Mouse (Mus musculus) urinary bladder, postnatal 14 days (tissue): ENCODE data around the gene Gm29609.
"Not testable (repeated sequence)": the region's sequence is repeated elsewhere in the genome, so short reads cannot be mapped to it uniquely, and the experiment has no call there.

ENCODE experiments used
- DNase-seq: peaks from one replicate; pipeline ENCODE4 v3.0.0; 2021; ENCODE audit warnings: low spot score

Gm29609 gene

DNA sequence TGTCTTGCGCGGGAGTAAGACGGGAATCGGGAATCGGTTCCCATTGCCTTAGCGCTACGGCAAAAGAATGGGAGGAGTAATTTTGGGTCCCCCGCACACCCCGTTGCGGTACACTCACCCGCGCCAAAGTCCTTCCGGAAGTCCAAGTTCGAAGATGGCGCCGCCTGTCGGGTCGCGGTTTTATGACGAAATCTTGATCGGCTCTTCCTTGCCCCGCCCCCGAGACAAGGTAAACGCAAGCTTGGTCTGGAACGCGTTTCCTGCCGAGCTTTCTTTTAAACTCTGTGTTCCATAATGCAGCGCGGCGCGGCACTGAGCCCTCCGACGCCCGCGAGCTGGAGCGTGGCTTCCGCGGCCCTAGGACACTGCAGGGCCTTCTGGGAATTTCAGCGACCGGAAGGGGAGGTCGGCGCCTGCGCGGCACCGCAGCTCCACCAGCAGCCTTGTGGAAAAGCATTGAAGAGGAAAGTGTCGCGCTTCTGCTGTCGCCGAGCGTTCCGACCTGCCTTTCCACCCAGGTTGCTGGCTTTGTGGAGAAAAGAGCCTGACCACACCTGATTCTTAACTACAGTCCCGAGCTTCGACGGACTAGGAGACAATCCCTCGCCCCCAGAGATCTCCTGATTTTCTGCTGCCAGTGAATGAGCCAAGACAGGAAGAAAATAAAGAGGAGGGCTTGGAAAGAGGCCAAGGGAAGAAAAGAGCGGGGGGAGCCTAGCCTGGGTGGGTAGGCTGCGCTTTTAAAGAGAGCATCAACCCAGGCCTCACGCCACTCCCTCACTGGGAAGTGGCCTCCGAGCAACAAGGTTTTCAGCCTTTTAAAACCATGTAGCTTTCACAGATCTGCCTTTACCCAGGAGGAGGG is at the start of gene Gm29609, which contains the start of gene Gtf3c2:
TSS of gene Gm29609 (minus strand) at position 146 of the 865 bp plus-strand sequence.
TSS of gene Gtf3c2 (minus strand) at position 379 of the 865 bp plus-strand sequence.
- DNase-seq, result peak; percentile 95

DNA sequence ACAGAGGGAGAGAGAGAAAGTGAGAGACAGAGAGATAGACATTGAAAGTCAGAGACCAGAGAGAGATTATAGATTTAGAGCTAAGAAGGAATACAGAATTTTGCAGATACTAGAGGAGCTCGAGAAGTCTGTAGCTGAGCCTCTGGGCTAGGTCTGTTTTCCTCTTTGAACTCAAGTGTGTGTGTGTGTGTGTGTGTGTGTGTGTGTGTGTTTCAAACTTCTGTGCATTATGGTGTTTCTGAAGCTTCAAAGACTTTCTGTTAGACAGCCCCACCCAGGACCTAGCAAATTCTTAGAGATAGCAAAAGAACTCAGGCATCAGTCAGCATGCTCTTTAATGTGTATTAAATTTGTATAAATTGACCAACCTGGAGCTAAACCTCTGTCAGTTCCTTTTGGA is 46.9 kb upstream of the Gm29609 start:
- DNase-seq, result no peak

DNA sequence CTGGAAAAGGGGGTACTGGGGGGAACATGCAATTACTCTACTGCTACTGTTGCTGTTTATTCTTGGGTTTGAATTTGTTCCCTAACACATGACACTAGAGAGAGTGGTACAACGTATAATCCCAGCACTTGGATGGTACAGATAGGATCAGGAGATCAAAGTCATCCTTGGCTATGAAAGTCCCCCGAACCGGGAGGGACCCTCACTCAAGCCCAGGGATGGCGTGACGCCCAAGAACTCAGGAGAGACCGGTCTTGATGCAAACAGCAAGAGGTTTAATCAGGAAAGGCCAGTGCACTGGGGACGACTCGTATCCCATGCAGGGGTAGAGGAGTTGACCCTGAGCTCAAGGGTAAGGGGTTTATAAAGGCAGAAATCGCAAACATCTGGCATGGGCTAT is 43.0 kb upstream of the Gm29609 start:
- no peak for DNase-seq

DNA sequence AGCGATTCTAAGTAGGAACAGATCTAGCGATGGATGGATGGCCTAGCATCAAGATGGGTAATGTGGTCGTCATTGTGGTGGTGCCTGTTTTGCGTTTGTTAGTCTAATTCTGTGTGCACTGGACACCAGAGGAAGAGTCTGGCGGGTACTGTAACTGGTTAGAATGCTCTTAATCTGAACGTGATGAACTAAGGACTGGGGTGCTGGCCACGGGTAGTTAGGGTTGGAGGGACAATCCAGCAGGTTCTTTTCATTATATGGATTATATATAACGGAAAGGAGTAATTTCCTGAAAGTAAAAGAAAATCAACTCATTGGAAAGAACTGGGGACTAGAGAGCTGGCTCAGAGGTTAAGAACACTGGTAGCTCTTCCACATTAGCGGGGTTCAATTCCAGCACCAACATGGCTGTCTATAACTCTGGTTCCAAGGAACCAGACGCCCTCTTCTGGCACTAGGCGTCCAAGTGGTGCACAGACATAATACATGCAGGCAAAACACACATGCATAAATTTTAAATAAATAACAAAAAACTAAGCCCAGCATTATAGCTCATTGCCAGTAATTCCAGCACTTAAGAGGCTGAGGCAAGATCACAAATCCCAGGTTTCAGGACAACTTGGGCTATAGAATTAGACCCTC is 41.7 kb upstream of the Gm29609 start:
- DNase-seq, result peak; percentile 41

DNA sequence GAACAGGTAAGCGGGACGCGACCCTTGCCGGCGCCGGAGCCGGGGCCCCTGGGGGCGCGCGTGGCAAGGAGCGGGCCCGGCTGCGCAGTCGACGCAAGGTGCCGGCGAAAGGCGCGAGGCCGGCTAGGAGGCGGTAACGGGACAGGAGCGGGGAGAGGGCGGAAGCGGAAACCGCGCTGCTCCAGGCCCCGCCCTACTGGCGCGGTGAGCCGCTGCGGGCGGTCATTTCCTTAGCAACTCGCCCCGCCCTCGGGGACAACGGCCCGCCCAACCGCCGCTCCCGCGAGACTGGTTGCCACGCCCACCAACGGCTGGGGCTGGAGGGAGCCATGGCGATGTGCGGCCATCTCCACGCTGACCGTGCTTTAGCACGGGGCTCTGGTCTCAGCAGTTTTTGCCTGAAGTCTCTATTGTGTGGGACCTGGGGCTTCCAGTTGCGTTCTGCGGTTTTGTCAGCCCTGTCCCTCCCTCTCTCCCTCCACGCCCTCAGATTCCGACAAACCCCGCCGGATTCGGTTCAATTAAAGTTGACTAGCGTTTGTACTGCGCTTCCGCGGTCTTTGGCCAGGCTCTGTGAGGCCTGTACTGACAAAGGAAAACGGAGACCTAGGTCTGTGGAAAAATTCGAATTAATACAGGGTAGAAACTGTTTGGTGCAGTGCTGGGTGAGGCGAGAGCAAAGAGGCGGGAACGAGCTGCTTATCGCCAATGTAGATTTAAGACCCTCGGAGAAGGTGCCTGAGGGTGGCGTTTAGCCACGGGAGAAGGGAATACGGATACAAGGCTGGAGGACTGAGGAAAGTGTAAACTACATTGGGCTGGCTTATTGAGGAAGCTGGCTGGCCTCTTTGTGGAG is 41.0 kb upstream of the Gm29609 start, which contains the start of gene Ppm1g:
TSS of gene Ppm1g (minus strand) at position 240 of the 856 bp plus-strand sequence.
- DNase-seq, result peak; percentile 98

DNA sequence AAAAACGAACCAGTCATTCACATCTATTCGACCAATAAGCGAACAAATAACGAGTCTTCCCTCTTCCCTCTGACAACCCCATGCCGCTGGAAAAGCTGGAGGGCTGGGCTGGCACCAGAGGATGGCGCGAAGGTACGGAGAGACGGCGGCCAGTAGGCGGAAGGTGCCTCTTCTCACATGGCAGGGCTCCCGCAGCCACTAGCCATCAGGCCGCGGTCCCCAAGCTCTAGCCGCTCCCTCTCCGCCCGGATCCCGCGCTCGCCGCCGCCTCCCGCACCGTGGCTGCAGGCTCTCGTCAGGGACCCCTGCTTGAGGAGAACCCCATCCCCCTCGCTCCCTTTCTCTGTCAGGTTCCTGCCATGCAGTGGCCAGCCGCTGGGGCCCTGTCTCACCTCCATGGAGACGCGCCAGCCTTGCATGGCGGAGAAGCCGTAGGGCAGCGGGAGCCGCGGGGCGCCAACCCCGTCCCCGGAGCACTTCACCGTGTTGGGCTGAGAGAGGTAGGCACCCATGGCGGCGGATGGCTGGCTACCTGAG is 40.3 kb upstream of the Gm29609 start:
- peak; percentile 43 for DNase-seq

DNA sequence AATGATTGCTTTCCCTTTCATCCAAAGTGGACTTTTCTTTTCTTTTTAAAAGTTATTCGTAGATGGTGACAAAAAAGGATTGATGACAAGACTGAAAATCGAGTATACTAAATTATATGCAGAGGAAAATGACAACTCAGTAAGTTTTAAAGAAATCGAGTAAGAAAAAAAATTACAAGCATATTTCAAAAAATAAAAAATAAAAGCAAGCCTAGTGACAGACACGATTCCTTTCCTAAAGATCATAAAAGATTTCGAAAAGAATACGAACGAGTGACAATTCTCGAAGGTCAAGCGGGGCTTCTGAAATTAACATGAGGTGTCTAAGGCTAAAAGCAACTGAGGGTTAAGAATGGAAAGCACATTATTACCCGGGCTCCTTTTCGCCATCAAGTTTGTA is 39.8 kb upstream of the Gm29609 start:
- no peak for DNase-seq

DNA sequence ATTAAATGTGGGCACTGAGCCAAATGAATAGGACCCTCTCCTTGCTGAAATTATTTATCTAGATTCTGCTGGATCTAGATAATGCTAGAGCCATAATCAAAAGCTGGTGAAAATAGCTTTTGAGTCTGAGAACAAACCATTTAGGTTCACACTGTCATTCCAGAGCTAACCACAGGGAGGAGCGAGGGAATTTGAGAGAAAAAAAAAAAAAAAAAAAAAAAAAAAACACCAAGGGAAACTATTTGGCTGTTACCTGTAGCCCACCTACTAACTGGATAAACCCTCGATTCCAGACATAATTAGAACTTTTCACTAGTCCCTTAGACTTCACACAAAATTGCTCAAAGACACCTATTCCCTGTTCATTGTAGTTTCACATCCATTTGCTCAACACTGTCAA is 39.4 kb upstream of the Gm29609 start:
- DNase-seq, result no peak

DNA sequence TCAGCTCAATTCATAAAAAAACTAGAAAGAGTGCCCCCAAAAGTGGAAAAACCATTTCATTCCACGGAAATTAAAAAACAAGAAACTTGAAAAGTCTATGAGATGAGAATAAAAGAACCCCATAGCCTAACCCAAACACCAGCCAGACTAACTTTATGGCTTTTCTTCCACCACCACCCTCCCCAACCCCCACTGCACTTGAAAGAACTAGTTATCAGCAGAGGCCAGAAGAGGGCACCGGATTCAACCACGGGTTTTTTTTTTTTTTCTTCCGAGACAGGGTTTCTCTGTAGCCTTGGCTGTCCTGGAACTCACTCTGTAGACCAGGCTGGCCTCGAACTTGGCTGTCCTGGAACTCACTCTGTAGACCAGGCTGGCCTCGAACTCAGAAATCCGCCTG is 38.6 kb upstream of the Gm29609 start:
- DNase-seq, result no peak

DNA sequence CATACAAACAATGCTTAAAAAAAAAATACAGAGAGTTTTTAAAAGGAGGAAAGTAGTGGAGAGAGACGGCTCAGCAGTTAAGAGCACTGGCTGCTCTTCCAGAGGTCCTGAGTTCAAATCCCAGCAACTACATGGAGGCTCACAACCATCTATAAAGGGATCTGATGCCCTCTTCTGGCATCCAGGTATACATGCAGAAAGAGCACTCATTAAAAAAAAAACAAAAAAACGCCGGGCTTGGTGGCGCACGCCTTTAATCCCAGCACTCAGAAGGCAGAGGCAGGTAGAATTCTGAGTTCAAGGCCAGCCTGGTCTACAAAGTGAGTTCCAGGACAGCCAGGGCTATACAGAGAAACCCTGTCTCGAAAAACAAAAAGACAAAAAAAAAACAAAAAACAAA is 36.8 kb upstream of the Gm29609 start:
- not testable (repeated sequence) for DNase-seq

DNA sequence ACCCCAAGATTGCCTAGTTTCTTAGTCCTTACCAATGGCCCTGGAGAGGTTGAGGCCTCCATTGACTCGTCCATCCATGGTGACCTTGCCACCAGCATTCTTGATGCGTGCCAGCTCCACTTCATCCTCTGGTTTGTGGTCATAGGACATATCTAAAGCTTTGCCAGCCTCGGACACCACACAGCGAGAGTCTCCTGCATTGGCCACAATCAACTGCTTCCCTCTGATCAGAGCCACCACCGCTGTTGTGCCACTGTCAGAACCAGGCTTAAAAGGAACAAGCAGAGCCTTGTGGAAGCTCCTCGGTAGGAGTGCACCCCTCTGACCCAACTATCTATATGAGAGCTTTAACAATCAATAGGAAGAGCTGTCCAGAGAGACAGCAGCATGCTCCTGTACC is 24.7 kb upstream of the Gm29609 start:
- no peak for DNase-seq

DNA sequence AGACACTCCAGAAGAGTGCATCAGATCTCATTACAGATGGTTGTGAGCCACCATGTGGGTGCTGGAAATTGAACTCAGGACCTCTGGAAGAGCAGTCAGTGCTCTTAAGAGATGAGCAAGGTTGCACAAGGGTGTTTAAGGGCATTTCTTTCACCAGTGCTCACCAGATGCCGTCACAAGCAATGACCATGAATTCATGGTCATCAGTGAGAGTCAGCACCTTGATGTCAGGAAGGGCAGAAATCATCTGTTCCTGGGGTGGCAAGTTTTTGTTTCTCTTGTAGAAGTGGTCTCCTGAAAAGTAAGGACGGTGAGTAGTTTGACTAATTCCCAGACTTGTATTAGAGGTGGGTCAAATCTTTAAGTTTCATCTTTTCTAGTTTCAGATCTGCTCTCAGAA is 24.2 kb upstream of the Gm29609 start:
- DNase-seq, result no peak

DNA sequence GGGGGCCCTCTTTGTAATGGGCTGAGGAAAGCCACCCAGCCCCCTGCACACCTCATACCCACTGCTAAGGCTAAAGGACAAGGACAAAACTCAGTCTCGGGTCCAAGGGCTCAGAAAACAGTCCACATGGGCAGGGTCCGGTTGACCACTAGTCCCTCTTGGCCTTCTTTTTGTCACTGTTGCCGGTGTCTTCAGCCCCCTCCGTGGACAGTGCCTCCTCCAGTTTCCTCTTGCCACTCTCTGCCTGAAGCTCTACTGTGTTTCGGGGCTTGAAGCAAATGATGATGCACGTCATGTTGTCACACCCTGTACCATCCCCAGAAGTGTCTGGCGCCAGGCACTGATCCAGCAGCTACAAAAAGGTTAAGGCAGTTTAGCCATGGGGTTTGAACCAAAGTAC is 23.2 kb upstream of the Gm29609 start:
- no peak for DNase-seq

DNA sequence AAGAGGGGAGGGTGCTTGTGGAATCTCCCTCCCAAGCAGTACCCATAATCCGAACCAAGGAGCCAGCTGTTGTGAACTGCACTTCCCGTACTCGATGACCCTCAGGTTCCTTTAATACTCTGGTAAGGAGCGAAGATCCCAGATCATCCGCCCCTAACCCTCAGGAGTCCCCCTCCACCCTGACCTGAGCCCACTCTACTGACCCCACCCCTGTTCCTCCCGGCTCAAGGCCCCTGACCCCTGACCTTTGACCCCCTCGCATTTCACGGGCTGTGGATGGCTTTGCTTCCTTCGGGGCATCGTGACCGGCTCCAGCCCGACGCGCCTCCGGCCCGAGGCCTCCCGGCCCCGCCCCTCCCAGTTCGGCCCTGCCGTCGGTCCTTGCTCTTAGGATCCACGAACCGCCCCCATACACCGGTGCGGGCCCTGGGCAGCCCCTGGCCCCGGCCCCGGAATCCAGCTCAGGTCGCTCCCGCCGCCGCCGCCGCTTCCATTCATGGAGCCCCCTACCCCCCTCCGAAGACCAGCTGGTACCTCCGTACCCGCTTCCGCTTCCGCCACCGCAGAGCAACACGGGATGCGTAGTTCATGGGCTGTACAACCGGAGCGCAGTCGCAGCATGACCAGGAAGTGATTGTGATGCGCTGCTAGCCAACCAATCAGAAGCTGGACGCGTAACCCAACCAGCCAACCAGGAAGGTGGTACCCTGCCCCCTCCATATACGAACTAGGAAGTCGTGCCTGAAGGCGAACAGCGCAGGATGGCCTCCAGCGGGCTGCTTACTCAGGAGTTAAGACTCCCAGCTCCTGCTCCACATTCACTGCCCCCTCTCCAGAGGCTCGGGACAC is 22.3 kb upstream of the Gm29609 start, which contains the start of gene Zfp513:
TSS of gene Zfp513 (minus strand) at position 562 of the 849 bp plus-strand sequence.
- DNase-seq, result peak; percentile 95

DNA sequence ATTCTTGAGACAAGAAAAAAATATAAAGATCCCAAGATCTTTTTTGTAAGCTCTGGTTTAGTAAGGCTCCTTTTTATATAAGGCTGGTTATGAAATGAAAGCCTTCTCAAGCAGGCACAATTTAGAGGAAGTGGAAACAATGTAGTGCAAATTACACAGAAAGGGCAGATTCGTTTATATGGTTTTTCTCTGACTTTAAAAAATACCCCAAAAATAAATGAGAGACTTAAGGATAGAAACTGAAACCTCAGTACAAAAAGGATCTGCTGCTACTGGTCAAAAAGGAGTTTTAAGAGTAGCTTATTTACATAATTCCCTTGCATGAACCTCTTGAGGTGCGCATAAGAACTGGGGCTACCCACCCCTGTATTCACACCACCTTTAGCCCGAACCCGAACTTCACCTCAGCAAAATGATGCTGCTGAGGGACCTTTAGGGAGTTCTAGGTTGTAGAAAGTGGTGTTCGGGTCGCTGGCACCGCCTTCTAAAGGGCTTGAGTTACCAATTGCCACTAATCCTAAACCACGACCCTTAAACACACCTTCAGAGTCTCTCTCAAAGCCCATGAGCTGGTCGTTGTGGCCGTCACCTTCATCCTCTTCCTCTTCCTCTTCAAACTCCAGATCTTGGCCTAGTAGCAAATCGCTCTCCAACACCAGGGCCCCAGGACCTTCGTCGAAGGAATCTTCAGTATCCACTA is 21.5 kb upstream of the Gm29609 start:
- no peak for DNase-seq

DNA sequence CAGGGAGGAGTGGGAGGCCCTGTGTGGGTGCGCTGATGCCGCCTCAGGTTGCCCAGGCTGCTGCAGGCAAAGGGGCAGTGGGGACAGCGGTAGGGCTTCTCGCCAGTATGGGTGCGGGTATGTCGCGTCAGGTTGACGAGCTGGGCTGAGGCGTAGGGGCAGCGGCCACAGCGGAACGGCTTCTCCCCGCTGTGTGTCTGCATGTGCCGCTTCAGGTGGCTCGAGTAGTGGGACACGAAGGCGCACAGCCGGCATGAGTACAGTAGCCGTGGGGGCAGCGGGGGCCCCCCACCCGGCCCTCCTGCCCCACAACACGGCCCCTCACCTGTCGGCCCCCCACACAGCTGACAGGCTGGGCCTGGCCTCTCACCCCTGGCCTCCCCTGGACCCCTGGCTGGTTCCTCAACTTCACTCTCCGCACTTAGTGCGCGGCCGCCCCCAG is 20.6 kb upstream of the Gm29609 start:
- no peak for DNase-seq

DNA sequence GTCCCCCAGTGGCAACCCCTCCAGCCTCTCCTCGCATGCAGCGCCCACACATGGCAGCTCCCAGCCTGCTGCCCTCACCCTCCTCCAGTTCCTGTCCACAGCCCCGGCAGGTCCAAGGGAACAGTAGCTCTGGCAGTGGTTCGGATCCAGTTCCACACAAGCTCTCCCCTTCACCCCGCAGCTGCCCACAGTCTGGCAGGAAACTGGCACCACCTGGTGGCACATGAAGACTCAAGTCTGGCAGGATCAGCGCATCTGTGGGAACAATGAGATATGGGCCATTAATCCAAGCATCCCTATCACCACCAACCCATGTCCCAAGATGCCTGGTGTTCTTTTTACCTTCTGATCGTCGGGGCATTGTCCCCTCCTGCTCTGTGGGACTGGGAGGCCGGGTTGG is 20.2 kb upstream of the Gm29609 start:
- no peak for DNase-seq

DNA sequence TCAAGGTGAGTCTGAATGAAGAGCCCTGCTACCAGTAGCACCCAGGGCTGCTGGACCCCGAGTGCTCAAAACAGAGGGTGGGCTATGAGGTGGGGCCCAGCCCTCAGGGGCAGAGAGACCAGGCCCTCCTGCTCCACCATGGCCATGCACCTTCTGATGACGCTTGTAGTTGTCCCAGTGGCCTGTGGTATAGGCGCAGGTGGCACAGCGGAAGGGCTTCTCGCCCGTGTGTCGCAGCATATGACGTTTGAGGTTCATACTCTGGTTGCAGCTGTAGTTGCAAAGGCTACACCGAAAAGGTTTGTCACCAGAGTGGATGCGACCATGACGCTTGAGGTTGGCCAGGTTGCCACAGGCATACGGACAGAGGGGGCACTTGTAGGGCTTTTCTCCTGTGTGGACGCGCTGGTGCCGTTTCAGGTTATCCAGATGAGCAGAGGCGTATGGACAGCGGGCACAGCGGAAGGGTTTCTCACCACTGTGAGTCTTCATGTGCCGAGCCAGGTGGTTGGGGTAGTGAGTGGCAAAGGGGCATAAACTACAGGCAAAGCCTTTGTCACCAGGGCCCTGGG is 19.7 kb upstream of the Gm29609 start:
- no peak for DNase-seq

DNA sequence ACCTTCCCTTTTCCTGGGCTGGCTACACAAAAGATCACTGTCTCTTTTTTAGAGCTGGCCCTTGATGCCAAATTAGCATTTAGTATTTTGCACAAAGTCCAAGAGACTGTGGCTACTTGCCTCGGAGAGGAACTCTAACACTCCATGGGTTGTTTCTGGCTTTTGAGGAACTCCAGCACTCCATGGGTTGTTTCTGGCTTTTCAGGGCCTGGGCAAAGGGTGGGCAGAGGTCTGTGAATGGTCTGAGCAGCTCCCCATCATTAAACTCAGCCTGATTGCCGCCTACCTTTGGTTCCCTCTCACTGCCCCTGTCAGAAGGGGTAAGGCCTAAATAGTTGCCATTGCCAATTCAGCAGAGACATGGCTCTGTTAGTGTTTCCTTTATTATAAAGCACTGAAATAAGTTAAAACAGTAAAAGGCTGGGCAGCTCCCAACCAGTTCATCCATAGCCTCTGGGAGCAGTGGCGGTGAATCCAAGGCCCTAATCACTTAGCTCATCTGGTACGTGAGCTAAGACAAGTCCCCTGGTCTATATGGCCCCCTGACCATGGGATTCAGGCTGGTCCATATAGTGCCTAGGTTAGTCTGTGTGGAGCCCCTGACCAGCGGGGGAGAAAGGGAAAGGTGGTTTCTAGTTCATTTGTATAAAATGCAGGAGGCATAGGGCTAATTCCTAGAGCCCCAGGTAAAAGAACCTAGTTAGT is 19.1 kb upstream of the Gm29609 start:
- no peak for DNase-seq
